Mouse (Mus musculus) neural tube, embryonic 11.5 days (tissue): Measurements from ENCODE around the gene Tmem115. TPM values are rescaled to one million over a fixed set of nuclear protein-coding genes. Genes with fewer than 3 reads are reported as not detected.

Experiments
- ATAC-seq: fragments of 200-750 bp; cut with Nextera tagmentation; 2 replicates; pipeline ENCODE4 v1.8.0; 2017; ENCODE audit warnings: moderate number of reproducible peaks, mild to moderate bottlenecking, moderate TSS enrichment, moderate library complexity; ENCODE audit not compliant: insufficient read depth, low FRiP score, low TSS enrichment
- DNase-seq: peaks from one replicate; pipeline ENCODE4 v3.0.0-alpha.2; 2015; ENCODE audit warnings: low spot score
- H3K27ac ChIP-seq: fragments of 300-500 bp; sonication (generic); 2 replicates; pipeline ENCODE4 v1.5.1; 2014; ENCODE audit warnings: low read depth, mild to moderate bottlenecking, low read length
- H3K27me3 ChIP-seq: fragments of 300-500 bp; sonication (generic); 2 replicates; pipeline ENCODE4 v1.6.1; 2014; ENCODE audit warnings: mild to moderate bottlenecking, low read length, mixed read lengths; ENCODE audit not compliant: control insufficient read depth, insufficient read depth
- H3K36me3 ChIP-seq: fragments of 300-500 bp; sonication (generic); 2 replicates; pipeline ENCODE4 v1.6.1; 2014; ENCODE audit warnings: mild to moderate bottlenecking, low read length, moderate library complexity, mixed read lengths; ENCODE audit not compliant: control insufficient read depth, insufficient read depth
- H3K4me1 ChIP-seq: fragments of 300-500 bp; sonication (generic); 2 replicates; pipeline ENCODE4 v1.6.1; 2014; ENCODE audit warnings: low read length, mixed read lengths; ENCODE audit not compliant: control insufficient read depth, insufficient read depth
- H3K4me2 ChIP-seq: fragments of 300-500 bp; sonication (generic); 2 replicates; pipeline ENCODE4 v1.6.1; 2014; ENCODE audit warnings: low read depth, mild to moderate bottlenecking, moderate library complexity
- H3K4me3 ChIP-seq: fragments of 300-500 bp; sonication (generic); 2 replicates; pipeline ENCODE4 v1.5.1; 2014; ENCODE audit warnings: low read depth, low read length
- H3K9ac ChIP-seq: fragments of 300-500 bp; sonication (generic); 2 replicates; pipeline ENCODE4 v1.6.1; 2014; ENCODE audit warnings: mild to moderate bottlenecking, low read length
- H3K9me3 ChIP-seq: fragments of 300-500 bp; sonication (generic); 2 replicates; pipeline ENCODE4 v1.6.1; 2016; ENCODE audit warnings: low read length; ENCODE audit not compliant: control insufficient read depth
- WGBS: fragments of 180-500 bp; shearing (Covaris S2); extraction: QIAGEN DNeasy Blood & Tissue Kit; methylation state at CpG from one replicate; pipeline ENCODE4 v1.1.7; 2014; 5-methylcytosine and 5-hydroxymethylcytosine counted together
- polyA plus RNA-seq: library from polyadenylated mRNA; unstranded; fragments of >200 nt; fragmentation: Nextera tagmentation; extraction: Ambion mirVana; gene quantifications from 2 replicates; pipeline ENCODE4 v1.2.1, GENCODE M21; 2014

The Tmem115 gene
- polyA plus RNA-seq, 1 experiment from 2014 or later: 47.0 TPM

DNA sequence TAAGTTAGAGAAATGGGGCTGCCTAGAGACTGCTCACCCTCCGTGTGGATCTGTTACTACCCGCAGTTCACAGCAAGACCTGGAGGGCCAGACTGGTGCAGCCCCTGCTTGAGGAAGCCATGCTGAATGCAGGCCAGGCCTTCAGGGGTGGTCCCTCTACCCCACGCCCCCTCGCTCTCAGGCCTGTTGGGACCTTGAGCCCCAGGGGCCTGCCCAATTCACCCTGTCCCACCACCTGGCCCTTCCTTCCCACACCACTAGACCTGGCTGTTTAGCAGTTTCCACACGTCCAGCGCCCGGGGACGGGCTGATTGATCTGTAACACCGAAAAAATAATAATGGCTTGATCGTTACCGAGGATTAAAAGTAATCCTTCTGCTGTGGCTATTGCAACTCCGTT lies 39.5 kb upstream of the Tmem115 start:
- Histone ChIP-seq H3K27me3 (no peaks in the 10 kb centered on the region), H3K9me3 (no peaks in the 10 kb centered on the region), H3K4me3 (no peak overlapping the region), H3K27ac (no peak overlapping the region), H3K4me1 (no peaks in the 10 kb centered on the region), H3K4me2 (no peak overlapping the region), H3K36me3 (no peaks in the 10 kb centered on the region), H3K9ac (no peak overlapping the region)
- DNase-seq (no peak), ATAC-seq (no peak)
- 79% methylated on average over 12 of the region's 12 CpGs for WGBS

- no peaks in the 10 kb centered on the region for H3K4me1 ChIP-seq
- no peaks in the 10 kb centered on the region for H3K36me3 ChIP-seq
- H3K4me2 ChIP-seq: no peak overlapping the region
- DNase-seq (no peak), ATAC-seq (no peak)
- no peaks in the 10 kb centered on the region for H3K9me3 ChIP-seq
- H3K9ac ChIP-seq: no peak overlapping the region
- 83% methylated on average over 3 of the region's 3 CpGs for WGBS
- H3K4me3 ChIP-seq: no peak overlapping the region
- no peaks in the 10 kb centered on the region for H3K27me3 ChIP-seq
- no peak overlapping the region for H3K27ac ChIP-seq
Measured at GRCm38 (mm10) chr9:107496359-107496758, 37.4 kb upstream of the Tmem115 start.

DNA sequence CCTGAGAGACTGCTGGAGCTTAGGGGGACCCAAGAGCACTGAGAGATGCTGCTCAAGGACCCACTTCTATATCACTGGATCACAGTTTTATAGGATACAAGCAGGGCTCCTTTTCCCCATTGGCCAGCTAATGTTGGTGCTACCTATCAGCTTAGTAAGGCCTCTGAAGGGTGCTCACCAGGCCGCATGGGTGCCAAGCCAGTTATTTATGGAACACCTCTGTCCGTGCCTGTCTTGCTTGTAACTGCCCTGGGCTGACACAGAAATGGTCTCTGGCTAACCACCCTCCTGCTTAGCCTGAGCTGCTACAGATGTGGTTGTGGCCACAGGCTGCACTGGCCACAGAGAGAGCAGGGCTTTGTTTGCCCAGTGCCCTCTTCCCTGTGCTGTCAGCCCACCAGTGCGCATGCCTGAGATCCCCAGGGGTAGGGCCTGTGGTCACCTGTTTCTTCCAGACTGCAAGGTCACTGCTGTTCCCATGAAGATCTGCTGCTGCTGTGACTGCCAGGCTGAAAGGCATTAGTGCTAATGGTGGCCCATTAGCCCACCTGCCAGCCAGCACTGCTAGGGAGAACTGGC lies 32.9 kb upstream of the Tmem115 start:
- Histone ChIP-seq H3K4me2 (no peak overlapping the region), H3K9ac (no peak overlapping the region), H3K27me3 (no peaks in the 10 kb centered on the region), H3K36me3 (no peaks in the 10 kb centered on the region), H3K4me1 (no peaks in the 10 kb centered on the region), H3K27ac (no peak overlapping the region), H3K4me3 (no peak overlapping the region), H3K9me3 (no peaks in the 10 kb centered on the region)
- DNase-seq (no peak), ATAC-seq (no peak)
- 88% methylated on average over 3 of the region's 3 CpGs for WGBS

DNA sequence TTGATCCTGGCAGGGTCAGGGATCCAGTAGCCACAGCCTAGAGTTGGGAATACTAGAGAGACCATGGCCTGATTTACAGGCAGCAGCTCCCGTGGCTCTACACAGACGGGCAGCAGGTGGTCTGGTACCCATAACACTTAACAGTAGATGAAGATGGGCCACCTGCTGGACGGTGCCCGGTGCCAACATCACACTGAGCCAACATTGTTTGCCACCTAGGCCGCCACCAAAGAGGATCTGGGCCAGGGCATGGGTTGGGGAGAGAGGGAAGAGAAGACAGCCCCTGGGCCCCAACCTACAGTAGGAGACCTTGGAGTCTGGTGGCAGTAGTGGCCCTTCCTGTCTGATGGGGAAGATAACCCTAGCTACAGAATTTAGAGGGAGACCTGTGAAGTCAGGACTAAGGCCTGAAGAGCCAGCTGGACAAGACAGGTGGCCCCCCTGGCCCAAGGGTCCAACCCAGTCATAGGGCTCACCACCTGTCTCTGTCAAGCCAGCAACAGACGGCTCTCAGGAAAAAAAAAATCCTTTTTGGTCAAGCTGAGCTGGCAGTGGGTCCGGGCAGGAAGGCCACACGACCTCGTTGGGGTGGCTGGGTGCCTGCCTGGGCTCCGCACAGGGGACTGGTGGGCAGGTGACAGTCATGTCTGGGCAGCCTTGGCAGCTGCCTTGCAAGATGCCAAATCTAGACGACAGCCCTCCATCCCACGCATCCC lies 31.5 kb upstream of the Tmem115 start:
- H3K4me3 ChIP-seq: no peak overlapping the region
- no peak overlapping the region for H3K4me2 ChIP-seq
- no peaks in the 10 kb centered on the region for H3K9me3 ChIP-seq
- no peaks in the 10 kb centered on the region for H3K36me3 ChIP-seq
- ATAC-seq: no peak
- H3K27ac ChIP-seq: no peak overlapping the region
- H3K27me3 ChIP-seq: no peaks in the 10 kb centered on the region
- no peak overlapping the region for H3K9ac ChIP-seq
- DNase-seq: no peak
- WGBS: 90% methylated on average over 12 of the region's 12 CpGs
- 0 out of 2 replicates have a peak, but pooled peaks cover 2% of the 10 kb centered on the region for H3K4me1 ChIP-seq

- Histone ChIP-seq H3K4me3 (no peak overlapping the region), H3K9ac (no peak overlapping the region), H3K9me3 (no peaks in the 10 kb centered on the region), H3K27me3 (no peaks in the 10 kb centered on the region), H3K4me1 (0 out of 2 replicates have a peak, but pooled peaks cover 4% of the 10 kb centered on the region), H3K4me2 (no peak overlapping the region), H3K36me3 (no peaks in the 10 kb centered on the region), H3K27ac (0 out of 2 replicates have a peak overlapping the region, but pooled peaks have one; percentile 11)
- 79% methylated on average over 19 of the region's 19 CpGs for WGBS
- no peak for ATAC-seq
- no peak for DNase-seq
Measured at GRCm38 (mm10) chr9:107504662-107505537, 28.8 kb upstream of the Tmem115 start.

GRCm38 (mm10) chr9:107508266-107508665 lies 25.5 kb upstream of the Tmem115 start:
- Histone ChIP-seq H3K36me3 (no peaks in the 10 kb centered on the region), H3K9me3 (no peaks in the 10 kb centered on the region), H3K9ac (no peak overlapping the region), H3K27ac (no peak overlapping the region), H3K4me3 (no peak overlapping the region), H3K4me2 (no peak overlapping the region), H3K27me3 (no peaks in the 10 kb centered on the region), H3K4me1 (0 out of 2 replicates have a peak, but pooled peaks cover 8% of the 10 kb centered on the region)
- DNase-seq: no peak
- no peak for ATAC-seq
- 58% methylated on average over 10 of the region's 10 CpGs for WGBS

GRCm38 (mm10) chr9:107510384-107511100 lies 23.2 kb upstream of the Tmem115 start:
- WGBS: 82% methylated on average over 14 of the region's 14 CpGs
- Histone ChIP-seq H3K4me2 (no peak overlapping the region), H3K27me3 (no peaks in the 10 kb centered on the region), H3K36me3 (no peaks in the 10 kb centered on the region), H3K4me1 (0 out of 2 replicates have a peak, but pooled peaks cover 8% of the 10 kb centered on the region), H3K9ac (no peak overlapping the region), H3K9me3 (no peaks in the 10 kb centered on the region), H3K27ac (no peak overlapping the region), H3K4me3 (no peak overlapping the region)
- ATAC-seq (no peak), DNase-seq (no peak)

- no peak overlapping the region for H3K4me3 ChIP-seq
- no peaks in the 10 kb centered on the region for H3K27me3 ChIP-seq
- H3K9ac ChIP-seq: no peak overlapping the region
- ATAC-seq: no peak
- WGBS: 61% methylated on average over 8 of the region's 8 CpGs
- H3K9me3 ChIP-seq: no peaks in the 10 kb centered on the region
- no peak for DNase-seq
- H3K4me2 ChIP-seq: no peak overlapping the region
- peak overlapping the region; percentile 36; the same call in 1 of the 2 replicates for H3K27ac ChIP-seq
- 0 out of 2 replicates have a peak, but pooled peaks cover 8% of the 10 kb centered on the region for H3K4me1 ChIP-seq
- H3K36me3 ChIP-seq: no peaks in the 10 kb centered on the region
Measured at GRCm38 (mm10) chr9:107511436-107511835, 22.3 kb upstream of the Tmem115 start.
